Mouse (Mus musculus) cortical plate, adult 2 months (tissue): ENCODE results near the gene Tmem208. TPM values are rescaled to one million over a fixed set of nuclear protein-coding genes. Genes with fewer than 3 reads are reported as not detected.
A peak's percentile ranks its signal among the peaks of the same experiment; 100 is the strongest.
"Not testable (repeated sequence)": the region's sequence is repeated elsewhere in the genome, so short reads cannot be mapped to it uniquely, and the experiment has no call there.

Source experiments
- H3K27ac ChIP-seq: fragments of 200-500 bp; 2 replicates; pipeline ENCODE4 v1.5.1; 2012; ENCODE audit warnings: low read length, control low read depth, inconsistent platforms; ENCODE audit not compliant: insufficient read depth
- H3K4me1 ChIP-seq: fragments of 200-500 bp; 2 replicates; pipeline ENCODE4 v1.6.1; 2011; ENCODE audit warnings: low read length; ENCODE audit not compliant: control insufficient read depth, insufficient read depth
- H3K4me3 ChIP-seq: fragments of 200-500 bp; 2 replicates; pipeline ENCODE4 v1.5.1; 2011; ENCODE audit warnings: mild to moderate bottlenecking, low read length, control low read depth; ENCODE audit not compliant: insufficient read depth
- CTCF ChIP-seq: fragments of 200-500 bp; IDR thresholded peaks from 2 replicates; pipeline ENCODE4 v1.5.1; 2011; ENCODE audit warnings: mild to moderate bottlenecking, control low read depth, low read length; ENCODE audit not compliant: insufficient read depth; ENCODE audit errors: extremely low read depth
- POLR2A ChIP-seq: fragments of 200-500 bp; IDR thresholded peaks from 2 replicates; pipeline ENCODE4 v1.6.1; 2011; ENCODE audit warnings: mild to moderate bottlenecking, low read length, control low read depth; ENCODE audit not compliant: insufficient read depth; ENCODE audit errors: extremely low read depth
- polyA plus RNA-seq: library from polyadenylated mRNA; depleted of rRNA; stranded (reverse); fragments of >200 nt; gene quantifications from 2 replicates; pipeline ENCODE4 v1.2.3, GENCODE M21; 2012

Tmem208 gene
- polyA plus RNA-seq, 1 experiment: 78.1 TPM

GRCm38 (mm10) chr8:105289805-105290460 is 36.2 kb upstream of the Tmem208 start, which contains the start of gene 4931428F04Rik:
4931428F04Rik (minus strand) TSS chr8:105289864.
- peaks cover 2% of the 10 kb centered on the region; the same call in 1 of the 2 replicates for H3K4me1 ChIP-seq
- H3K4me3 ChIP-seq: peak within 1 kb of the TSS; percentile 43
- TF ChIP-seq POLR2A (no peak), CTCF (peak; percentile 42; the same call in 1 of the 2 replicates)
- peak within 1 kb of the TSS; percentile 18; the same call in 1 of the 2 replicates for H3K27ac ChIP-seq

- Histone ChIP-seq H3K4me3 (no peak overlapping the region; the same call in 1 of the 2 replicates), H3K4me1 (peaks cover 2% of the 10 kb centered on the region; the same call in 1 of the 2 replicates), H3K27ac (no peak overlapping the region)
- TF ChIP-seq POLR2A: no peak
- peak; percentile 71 for TF ChIP-seq CTCF
These were observed 35.4 kb upstream of the Tmem208 start for GRCm38 (mm10) chr8:105290554-105291314.

- not testable (repeated sequence) for H3K4me1 ChIP-seq, H3K27ac ChIP-seq, H3K4me3 ChIP-seq
These were observed 34.8 kb upstream of the Tmem208 start for GRCm38 (mm10) chr8:105291364-105291763.

- 0 out of 2 replicates have a peak, but pooled peaks have one; percentile 3 for TF ChIP-seq CTCF
These were observed 34.4 kb upstream of the Tmem208 start for GRCm38 (mm10) chr8:105291802-105292201.

GRCm38 (mm10) chr8:105292471-105292870 is 33.7 kb upstream of the Tmem208 start:
- TF ChIP-seq CTCF (no peak), POLR2A (no peak)
- H3K27ac ChIP-seq: no peak overlapping the region
- no peak overlapping the region for H3K4me3 ChIP-seq
- H3K4me1 ChIP-seq: peaks cover 2% of the 10 kb centered on the region; the same call in 1 of the 2 replicates

More at GRCm38 (mm10) chr8:105291802-105292201, 34.4 kb upstream of the Tmem208 start:
- H3K4me3 ChIP-seq, H3K27ac ChIP-seq, H3K4me1 ChIP-seq: not testable (repeated sequence)

GRCm38 (mm10) chr8:105293405-105293804 is 32.7 kb upstream of the Tmem208 start:
- TF ChIP-seq CTCF (no peak), POLR2A (no peak)
- H3K27ac ChIP-seq: no peak overlapping the region
- H3K4me3 ChIP-seq: no peak overlapping the region
- no peaks in the 10 kb centered on the region for H3K4me1 ChIP-seq

- Histone ChIP-seq H3K4me1 (0 out of 2 replicates have a peak, but pooled peaks cover 2% of the 10 kb centered on the region), H3K4me3 (no peak overlapping the region), H3K27ac (no peak overlapping the region)
- TF ChIP-seq CTCF: no peak
These were observed 31.4 kb upstream of the Tmem208 start for GRCm38 (mm10) chr8:105294776-105295175.

GRCm38 (mm10) chr8:105295256-105295655 is 30.9 kb upstream of the Tmem208 start:
- TF ChIP-seq POLR2A (no peak), CTCF (no peak)
- no peak overlapping the region for H3K4me3 ChIP-seq
- 0 out of 2 replicates have a peak, but pooled peaks cover 2% of the 10 kb centered on the region for H3K4me1 ChIP-seq
- H3K27ac ChIP-seq: no peak overlapping the region

- TF ChIP-seq CTCF (no peak), POLR2A (no peak)
- no peak within 1 kb of the TSS; the same call in 1 of the 2 replicates for H3K4me3 ChIP-seq
- no peak within 1 kb of the TSS for H3K27ac ChIP-seq
- H3K4me1 ChIP-seq: 0 out of 2 replicates have a peak, but pooled peaks cover 2% of the 10 kb centered on the region
These were observed 30.1 kb upstream of the Tmem208 start, which contains the start of gene Exoc3l for GRCm38 (mm10) chr8:105295895-105296573. Exoc3l (minus strand) TSS chr8:105296101.
